Comparison of ENCODE assay signal across 13 mouse cellular contexts in the genomic region with DNA sequence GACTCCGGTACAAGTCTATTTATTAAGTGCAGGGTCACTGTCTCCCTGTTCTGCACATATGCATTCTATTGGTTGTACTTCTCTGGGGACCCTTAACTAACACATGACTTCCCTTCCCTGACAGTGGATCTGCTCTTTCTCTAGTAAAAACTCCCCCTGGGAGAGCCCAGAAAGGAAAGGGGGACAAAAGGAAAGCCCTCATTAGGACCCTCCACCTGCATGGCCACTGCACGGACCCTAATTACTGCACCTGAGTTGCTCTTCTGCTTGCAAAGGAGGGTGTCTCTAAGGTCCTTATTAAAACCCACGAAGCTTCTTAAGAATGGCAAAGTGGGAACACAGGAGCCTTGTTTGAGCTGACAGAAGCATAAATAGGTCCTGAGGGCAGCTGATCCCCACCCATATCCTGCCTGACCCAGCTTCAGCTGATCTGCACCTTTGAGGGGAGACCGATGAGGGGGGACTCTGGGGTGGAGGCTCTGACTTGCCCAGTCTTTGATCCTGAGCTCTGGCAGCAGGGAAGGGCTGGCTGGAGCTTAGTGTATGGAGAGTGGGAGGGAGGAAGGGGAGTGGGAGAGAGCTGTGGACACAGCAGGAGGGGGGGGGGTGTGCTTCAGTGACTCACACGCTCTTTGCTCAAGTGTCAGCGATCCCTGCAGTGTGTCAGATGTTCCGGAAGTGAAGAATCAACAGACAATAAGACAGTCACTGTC.
DNase-seq lines count a peak whose midpoint lies in the region; ATAC-seq and TF ChIP-seq lines count a peak whose summit lies in the region.
"Had no signal": no experiment of that assay in that cellular context is flagged by ENCODE, and none has a peak within 500 bp of the region (broad histone marks: within the 10 kb centered on the region; RNA-seq: fewer than 3 reads in every experiment).

No protein-coding gene starts in this region.

- DNase-seq in hindbrain, embryonic 11.5 days (ENCODE audit: low spot score), result no peak
- DNase-seq in hindbrain, postnatal 0 days (ENCODE audit: low spot score), result no peak
- DNase-seq in 3T3-L1 (ENCODE audit: low read depth, low spot score) (peak; percentile 29), R1 (ENCODE audit: low read depth, low spot score) (peak; percentile 17)
- no peak for DNase-seq in gastrocnemius, adult 2 months
- no peak for DNase-seq in frontal cortex, adult 2 months (ENCODE audit: extremely low spot score in 1 of 2, low spot score in 1 of 2)
- DNase-seq: cerebellum, adult 18-20 months; heart, adult 18-20 months had no signal

- no peak overlapping the region for H3K4me2 ChIP-seq in hindbrain, embryonic 11.5 days (replicated peaks; ENCODE audit: low read depth, low read length)
- H3K4me2 ChIP-seq in hindbrain, postnatal 0 days (ENCODE audit: low read depth, low read length), result no peak overlapping the region
- no peak overlapping the region for H3K4me2 ChIP-seq in limb, embryonic 13.5 days (replicated peaks)
- H3K4me2 ChIP-seq: hindbrain, embryonic 15.5 days; liver, embryonic 15.5 days had no signal

- peak; percentile 51 for ATAC-seq in hindbrain, embryonic 11.5 days (ENCODE audit: low FRiP score)
- no peak for ATAC-seq in hindbrain, postnatal 0 days
- 0 out of 2 replicates have a peak, but pooled peaks have one; percentile 26 for ATAC-seq in limb, embryonic 13.5 days (ENCODE audit: low FRiP score, low read depth)
- ATAC-seq in frontal cortex, adult (ENCODE audit: low TSS enrichment), result no peak

- no peak for TF ChIP-seq CTCF in hindbrain, postnatal 0 days (IDR thresholded peaks at IDR 0.05; ENCODE audit: low read depth)
- no peak for TF ChIP-seq CTCF in gastrocnemius, adult 2 months (IDR thresholded peaks at IDR 0.05)

- H3K4me3 ChIP-seq in hindbrain, embryonic 11.5 days (ENCODE audit: low read depth, low read length), result no peak overlapping the region
- H3K4me3 ChIP-seq in hindbrain, postnatal 0 days (ENCODE audit: low read length), result no peak overlapping the region
- H3K4me3 ChIP-seq in limb, embryonic 13.5 days, result no peak overlapping the region
- H3K4me3 ChIP-seq in gastrocnemius, adult 2 months, result no peak overlapping the region
- H3K4me3 ChIP-seq: hindbrain, embryonic 15.5 days; liver, embryonic 15.5 days had no signal

- intact Hi-C loops in gastrocnemius, adult 2 months (cut with DNase I), result no loop called here

- H3K9me3 ChIP-seq in hindbrain, embryonic 11.5 days (ENCODE audit: control insufficient read depth, low read length), result no peaks in the 10 kb centered on the region
- H3K9me3 ChIP-seq in hindbrain, postnatal 0 days (ENCODE audit: low read length), result no peaks in the 10 kb centered on the region
- no peaks in the 10 kb centered on the region for H3K9me3 ChIP-seq in limb, embryonic 13.5 days
- H3K9me3 ChIP-seq: hindbrain, embryonic 15.5 days; liver, embryonic 15.5 days had no signal

- H3K9ac ChIP-seq in hindbrain, embryonic 11.5 days (ENCODE audit: low read depth, low read length), result no peak overlapping the region
- no peak overlapping the region for H3K9ac ChIP-seq in hindbrain, postnatal 0 days (replicated peaks; ENCODE audit: low read length)
- no peak overlapping the region for H3K9ac ChIP-seq in limb, embryonic 13.5 days
- H3K9ac ChIP-seq: hindbrain, embryonic 15.5 days; liver, embryonic 15.5 days had no signal

- 42% methylated on average over 7 of the region's 7 CpGs for WGBS in hindbrain, embryonic 11.5 days
- WGBS in hindbrain, postnatal 0 days, result 47% methylated on average over 7 of the region's 7 CpGs
- WGBS in limb, embryonic 13.5 days, result 27% methylated on average over 7 of the region's 7 CpGs

- H3K27me3 ChIP-seq in hindbrain, embryonic 11.5 days (ENCODE audit: control insufficient read depth, insufficient read depth, low read length), result no peaks in the 10 kb centered on the region
- no peaks in the 10 kb centered on the region for H3K27me3 ChIP-seq in hindbrain, postnatal 0 days (ENCODE audit: insufficient read depth, low read length)
- no peaks in the 10 kb centered on the region for H3K27me3 ChIP-seq in limb, embryonic 13.5 days
- H3K27me3 ChIP-seq: CH12.LX; hindbrain, embryonic 15.5 days; liver, embryonic 15.5 days had no signal

- 0 out of 2 replicates have a peak, but pooled peaks cover under 1% of the 10 kb centered on the region for H3K4me1 ChIP-seq in hindbrain, embryonic 11.5 days (replicated peaks; ENCODE audit: control insufficient read depth, insufficient read depth, low read length)
- H3K4me1 ChIP-seq in hindbrain, postnatal 0 days (ENCODE audit: insufficient read depth, low read length), result no peaks in the 10 kb centered on the region; the same call in 1 of the 2 replicates
- peaks cover 21% of the 10 kb centered on the region for H3K4me1 ChIP-seq in limb, embryonic 13.5 days
- H3K4me1 ChIP-seq: liver, embryonic 15.5 days had no signal

- H3K27ac ChIP-seq in hindbrain, embryonic 11.5 days (ENCODE audit: low read depth, low read length), result no peak overlapping the region
- H3K27ac ChIP-seq in hindbrain, postnatal 0 days, result no peak overlapping the region
- H3K27ac ChIP-seq in limb, embryonic 13.5 days, result no peak overlapping the region
- H3K27ac ChIP-seq in gastrocnemius, adult 2 months, result no peak overlapping the region
- H3K27ac ChIP-seq: hindbrain, embryonic 15.5 days; liver, embryonic 15.5 days had no signal

- no peaks in the 10 kb centered on the region for H3K36me3 ChIP-seq in hindbrain, embryonic 11.5 days (ENCODE audit: control insufficient read depth, insufficient read depth, low read length)
- H3K36me3 ChIP-seq in hindbrain, postnatal 0 days (ENCODE audit: insufficient read depth, low read length), result no peaks in the 10 kb centered on the region
- no peaks in the 10 kb centered on the region; the same call in 1 of the 2 replicates for H3K36me3 ChIP-seq in limb, embryonic 13.5 days
- H3K36me3 ChIP-seq: hindbrain, embryonic 15.5 days; liver, embryonic 15.5 days had no signal

Comparison
In these comparisons a context has a peak if more than half of its experiments do, and no peak if none do; other contexts are left out.
1. ATAC-seq: peak in hindbrain, embryonic 11.5 days (single experiment) and limb, embryonic 13.5 days (single experiment); none in hindbrain, postnatal 0 days (single experiment) and frontal cortex, adult (single experiment).
2. DNase-seq: peak in 3T3-L1 (single experiment) and R1 (single experiment); none in hindbrain, embryonic 11.5 days (single experiment), hindbrain, postnatal 0 days (single experiment), gastrocnemius, adult 2 months (single experiment) and frontal cortex, adult 2 months (0 of 2).